Mouse (Mus musculus) kidney, postnatal 4 days (tissue): ENCODE results near the gene Tmem231.

Experiments
- DNase-seq, 2 experiments: peaks; one replicate each; pipeline ENCODE4 v3.0.0; 2021; ENCODE audit warnings: mixed read lengths in 2 of 2

The Tmem231 gene

DNA sequence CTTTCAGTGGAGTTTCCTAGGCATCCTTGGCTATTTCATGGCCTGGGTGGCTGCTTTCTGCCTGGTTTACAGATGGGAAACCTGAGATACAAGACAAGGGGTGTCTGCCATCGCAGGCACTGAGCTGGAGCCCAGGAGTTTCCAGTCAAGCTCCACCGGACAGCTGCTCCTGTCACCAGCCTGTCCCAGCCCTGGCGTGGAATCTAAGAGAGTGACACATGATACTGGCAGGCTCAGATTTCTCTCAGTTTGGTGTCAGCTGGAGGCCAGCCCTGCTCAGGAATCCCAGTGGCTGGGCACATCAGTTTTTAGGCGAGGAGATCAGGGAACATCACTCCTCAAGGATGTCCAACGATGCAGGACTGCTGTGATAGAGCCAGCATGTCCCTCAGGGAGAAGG is 31.6 kb downstream of the Tmem231 start:
- peak in 1 of 2 experiments; percentile 27 for DNase-seq

DNA sequence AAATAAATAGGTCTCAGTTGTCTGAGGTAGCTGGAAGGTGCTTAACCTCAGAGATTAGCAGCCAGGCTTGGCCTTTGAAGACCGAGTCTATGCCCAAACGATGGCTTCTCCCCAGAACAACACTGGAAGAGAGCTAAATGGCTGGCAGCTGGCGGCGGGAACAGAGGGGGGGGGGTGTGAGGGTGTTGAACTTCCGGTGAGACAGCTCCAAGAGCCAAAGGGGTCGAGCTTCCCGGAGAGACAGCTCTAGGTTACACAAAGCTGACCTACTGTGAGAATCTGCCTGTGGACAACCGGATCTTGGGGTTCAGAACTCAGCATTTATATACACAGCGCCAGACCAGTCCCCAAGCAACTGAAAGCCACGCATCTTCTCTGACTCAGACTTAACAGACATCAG is 35.1 kb downstream of the Tmem231 start:
- DNase-seq, result no peak

DNA sequence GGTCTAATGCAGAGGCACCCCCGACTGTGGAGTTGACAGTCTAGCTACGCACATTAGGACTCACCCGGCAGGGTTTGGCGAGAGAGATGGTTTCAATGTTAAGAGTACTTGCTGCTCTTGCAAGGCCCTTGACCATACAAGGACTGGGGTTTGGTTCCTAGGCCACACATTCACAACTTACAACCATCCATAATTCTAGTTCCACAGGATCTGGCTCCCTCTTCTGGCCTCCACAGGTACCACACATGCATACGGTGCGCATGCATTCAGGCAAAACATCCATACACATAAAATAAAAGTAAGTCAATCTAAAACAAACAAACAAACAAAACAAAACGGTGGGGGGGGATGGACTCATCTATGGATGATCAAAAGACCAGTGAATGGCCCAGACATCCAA is 38.7 kb downstream of the Tmem231 start:
- no peak for DNase-seq

DNA sequence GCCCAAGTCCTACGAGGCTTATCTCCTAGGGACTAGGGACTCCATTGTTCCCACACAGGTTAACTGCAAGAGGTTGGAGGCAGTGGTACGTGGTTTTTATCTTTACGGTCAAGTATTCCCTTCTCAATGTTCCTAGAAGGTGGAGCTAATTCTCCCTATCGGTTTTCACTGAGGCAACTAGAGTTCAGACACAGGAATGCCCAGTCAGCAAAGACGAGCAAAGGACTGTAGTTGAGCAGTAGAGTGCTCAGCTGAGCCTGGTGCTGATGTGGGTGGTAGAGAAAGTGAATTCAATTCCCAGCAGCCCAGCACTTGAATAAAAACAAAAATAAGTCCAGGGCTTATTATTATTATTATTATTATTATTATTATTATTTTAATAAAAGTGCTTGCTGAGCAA is 41.1 kb downstream of the Tmem231 start:
- no peak for DNase-seq

- no peak for DNase-seq
Observed at GRCm38 (mm10) chr8:111891983-111892382, 41.7 kb downstream of the Tmem231 start.

DNA sequence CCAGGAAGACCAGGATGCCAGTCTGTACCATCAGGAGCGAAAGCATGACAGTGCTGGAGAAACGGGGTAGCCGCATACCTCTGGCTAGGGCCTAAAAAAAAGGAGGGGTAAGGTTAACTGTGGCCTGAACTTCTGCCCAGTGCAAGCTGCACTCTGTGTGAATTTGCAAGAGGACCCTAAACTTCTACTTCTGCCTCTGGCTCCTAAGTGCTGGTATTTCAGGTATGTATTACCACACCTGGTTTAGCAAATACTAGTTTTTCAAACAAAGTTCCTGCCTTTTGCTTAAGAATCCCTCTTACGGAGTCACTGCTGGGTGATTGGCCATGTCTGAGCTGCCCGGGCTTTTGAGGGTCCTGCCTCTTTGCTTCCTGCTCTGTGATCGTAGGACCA is 42.8 kb downstream of the Tmem231 start:
- DNase-seq, result no peak

DNA sequence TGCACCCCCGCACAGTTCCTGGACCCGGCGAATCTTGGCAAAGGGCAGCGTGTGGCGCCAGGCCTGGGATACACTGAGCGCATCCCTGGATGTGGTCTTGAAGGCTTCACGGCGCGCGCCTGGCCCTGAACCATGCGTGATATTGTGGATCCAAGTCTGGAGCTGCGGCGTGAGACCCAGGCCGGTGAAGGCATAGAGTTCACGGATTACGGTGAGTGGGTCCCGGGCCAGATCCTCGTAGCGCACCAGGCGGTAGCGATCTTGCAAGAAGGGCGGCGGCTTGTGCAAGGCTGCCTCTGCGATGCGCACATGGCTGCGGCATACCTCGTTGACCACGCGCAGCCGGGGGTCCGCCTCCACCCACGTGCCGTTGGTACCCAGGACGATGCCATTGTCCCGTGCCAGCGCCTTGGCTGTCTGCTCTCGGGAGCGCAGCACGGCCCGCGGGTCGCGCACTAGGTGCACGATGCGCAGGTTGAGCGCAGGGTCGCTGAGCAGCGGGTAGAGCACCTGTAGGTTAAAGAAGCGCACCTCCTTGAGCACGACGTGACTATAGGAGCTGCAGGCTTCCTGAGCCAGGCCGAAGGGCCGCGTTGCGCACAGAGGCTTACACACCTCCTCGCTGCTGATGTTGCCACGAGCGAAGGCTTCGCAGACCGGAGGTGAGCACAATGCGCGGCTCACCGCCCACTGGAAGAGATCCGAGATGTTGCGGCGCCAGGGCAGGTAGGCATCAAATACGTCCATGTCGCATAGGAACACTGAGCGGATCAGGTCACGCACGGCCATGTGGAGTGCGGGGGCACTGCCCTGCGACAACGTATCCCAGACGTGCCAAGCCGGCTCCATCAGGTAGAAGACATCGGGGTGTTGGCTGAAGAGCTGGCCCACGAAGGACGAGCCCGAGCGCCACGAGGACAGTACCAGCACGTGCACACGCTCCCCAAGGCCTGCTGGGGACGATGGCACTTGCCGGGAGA is 43.5 kb downstream of the Tmem231 start:
- DNase-seq, result peak in 1 of 2 experiments; percentile 32

GRCm38 (mm10) chr8:111888091-111888650 is 45.5 kb downstream of the Tmem231 start:
- peak; percentile 67 to 68 for DNase-seq

GRCm38 (mm10) chr8:111887479-111887878 is 46.2 kb downstream of the Tmem231 start:
- DNase-seq, result no peak

- DNase-seq, result no peak
Observed at GRCm38 (mm10) chr8:111883615-111884014, 50.1 kb downstream of the Tmem231 start.

DNA sequence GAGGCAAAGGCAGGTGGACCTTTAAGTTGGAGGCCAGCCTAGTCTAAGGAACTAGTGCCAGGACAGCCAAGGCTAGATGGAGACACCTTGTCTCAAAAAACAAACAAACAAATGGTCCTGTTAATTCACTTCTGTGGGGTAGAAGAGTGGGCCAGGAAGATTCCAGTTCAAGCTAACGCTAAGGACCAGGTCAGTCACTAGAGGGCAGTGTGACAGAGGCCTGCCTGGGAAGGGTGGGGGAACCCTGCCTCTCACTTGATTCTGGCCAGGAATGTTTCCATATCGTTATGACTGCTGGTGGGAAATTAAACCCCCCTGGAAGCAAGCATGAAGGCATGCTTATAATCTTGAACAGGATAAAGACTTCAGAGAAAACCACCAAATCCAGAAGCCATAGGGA is 52.1 kb downstream of the Tmem231 start:
- DNase-seq, result peak; percentile 60 to 70

DNA sequence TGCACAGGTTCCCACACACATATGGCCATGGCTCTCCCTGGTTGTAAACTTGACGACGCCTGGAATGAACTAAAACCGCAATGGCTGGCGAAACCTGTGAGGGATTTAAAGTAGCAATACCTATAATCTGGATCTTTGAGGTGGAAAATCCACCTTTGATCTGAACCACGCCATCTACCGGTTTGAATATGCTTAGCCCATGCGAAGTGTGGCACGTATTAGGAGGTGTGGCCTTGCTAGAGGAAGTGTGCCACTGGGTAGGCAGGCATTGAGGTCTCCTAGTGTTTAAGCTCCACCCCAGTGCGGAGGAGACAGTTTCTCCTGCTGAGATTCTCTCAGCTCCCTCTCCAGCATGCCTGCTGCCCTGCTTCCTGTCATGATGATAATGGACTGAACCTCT is 56.0 kb downstream of the Tmem231 start:
- no peak for DNase-seq

DNA sequence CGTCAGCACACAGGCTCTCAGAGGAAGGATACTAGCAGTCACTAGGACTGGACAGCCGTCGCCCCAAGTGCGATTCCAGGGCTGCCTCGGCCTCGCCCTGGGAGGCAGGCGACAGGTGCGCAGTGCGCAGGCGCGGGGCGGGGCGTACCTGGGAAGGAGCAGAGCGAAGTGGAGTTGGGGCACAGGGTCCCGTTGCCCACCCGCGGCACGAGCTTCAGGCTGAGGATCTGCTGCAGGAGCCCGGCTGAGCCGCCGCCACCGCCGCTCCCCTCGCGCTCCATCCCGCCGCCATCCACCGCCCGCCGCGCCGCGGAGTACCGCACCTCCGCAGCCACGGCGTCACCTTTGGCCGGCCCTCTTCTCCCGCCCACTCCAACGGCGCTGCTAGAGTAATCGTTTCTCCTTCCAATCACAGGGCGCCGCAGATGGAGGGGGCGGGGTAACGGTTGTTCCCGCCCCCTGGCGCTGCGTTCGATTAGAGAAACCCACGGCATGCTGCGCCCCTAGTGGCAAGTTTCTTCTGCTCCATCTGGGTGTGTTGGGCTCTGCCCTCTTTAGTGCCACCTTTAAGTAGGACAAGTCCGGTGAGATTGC is 57.2 kb downstream of the Tmem231 start, which contains the start of gene Tmem170:
Gene Tmem170 (minus strand): TSS at position 396 of the 594 bp plus-strand sequence.
- DNase-seq, result peak; percentile 98 to 99

DNA sequence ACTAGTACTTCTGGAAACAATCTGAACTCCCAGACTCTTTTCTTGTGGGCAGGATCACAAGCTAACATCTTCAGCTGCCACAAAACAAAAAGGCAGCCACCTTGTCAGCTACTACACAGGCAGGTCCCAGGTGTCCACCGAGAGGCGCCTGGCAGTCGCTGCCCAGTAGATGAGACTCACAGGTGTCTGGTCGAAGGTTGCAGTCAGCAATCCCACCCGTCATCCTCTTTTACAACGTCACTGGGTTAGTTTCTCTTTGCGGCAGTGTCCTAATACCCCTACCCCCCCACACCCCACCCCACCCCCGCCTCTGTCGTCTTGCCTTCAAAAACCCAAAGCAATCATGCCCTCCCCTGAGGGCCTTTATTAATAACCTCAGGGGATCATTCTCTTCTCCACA is 57.9 kb downstream of the Tmem231 start:
- DNase-seq, result peak; percentile 14 to 38

DNA sequence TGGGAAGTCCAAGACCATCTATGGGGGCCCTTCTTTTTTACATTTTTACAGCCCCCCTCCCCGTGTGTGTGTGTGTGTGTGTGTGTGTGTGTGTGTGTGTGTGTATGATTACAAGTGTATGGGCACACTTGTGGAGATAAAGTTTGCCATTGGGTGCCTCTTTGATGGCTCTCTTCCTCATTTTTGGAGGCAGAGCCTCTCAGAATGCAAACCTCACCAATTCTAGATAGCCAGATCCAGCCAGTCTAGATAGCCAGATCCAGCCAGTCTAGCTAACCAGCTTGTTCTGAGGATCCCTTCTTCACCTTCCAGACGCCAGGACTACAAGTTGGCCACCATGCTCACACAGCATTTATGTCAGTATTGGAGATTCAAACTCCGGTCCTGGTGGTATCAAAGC is 62.4 kb downstream of the Tmem231 start:
- DNase-seq, result no peak

DNA sequence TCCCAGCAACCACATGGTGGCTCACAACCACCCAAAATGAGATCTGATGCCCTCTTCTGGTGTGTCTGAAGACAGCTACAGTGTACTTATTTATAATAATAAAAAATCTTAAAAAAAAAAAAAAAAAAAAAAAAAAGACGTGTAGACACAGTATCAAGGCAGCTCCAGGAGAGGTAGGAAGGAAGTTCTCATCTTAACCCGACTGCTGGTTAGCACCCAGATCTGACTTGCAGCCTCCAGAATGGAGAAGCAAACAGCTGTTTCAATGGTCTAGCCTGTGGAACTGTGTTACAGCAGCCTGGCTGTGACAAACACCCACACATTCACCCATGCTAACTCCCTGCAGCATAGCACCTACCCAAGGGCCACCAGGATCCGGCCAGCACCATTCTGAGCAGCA is 63.3 kb downstream of the Tmem231 start:
- DNase-seq, result no peak

DNA sequence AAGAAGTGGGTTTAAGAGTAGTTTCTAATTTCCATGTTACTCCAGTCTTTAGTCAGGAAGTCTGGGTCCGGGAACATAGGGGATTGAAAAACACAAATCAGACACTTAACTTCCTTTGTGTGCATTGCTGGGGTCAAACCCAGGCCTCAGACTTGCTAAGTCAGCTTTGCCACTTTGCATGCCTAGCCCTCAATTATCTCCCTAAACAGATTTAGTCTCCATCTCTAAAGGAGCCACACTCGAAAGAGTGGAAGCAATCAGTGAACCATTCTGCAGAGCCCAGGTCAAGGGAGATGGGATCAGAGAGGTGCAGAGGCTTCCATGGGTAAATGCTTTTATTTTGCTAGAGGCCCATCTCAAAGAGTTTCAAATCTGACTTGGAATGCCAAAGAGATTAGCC is 65.0 kb downstream of the Tmem231 start:
- DNase-seq, result no peak

DNA sequence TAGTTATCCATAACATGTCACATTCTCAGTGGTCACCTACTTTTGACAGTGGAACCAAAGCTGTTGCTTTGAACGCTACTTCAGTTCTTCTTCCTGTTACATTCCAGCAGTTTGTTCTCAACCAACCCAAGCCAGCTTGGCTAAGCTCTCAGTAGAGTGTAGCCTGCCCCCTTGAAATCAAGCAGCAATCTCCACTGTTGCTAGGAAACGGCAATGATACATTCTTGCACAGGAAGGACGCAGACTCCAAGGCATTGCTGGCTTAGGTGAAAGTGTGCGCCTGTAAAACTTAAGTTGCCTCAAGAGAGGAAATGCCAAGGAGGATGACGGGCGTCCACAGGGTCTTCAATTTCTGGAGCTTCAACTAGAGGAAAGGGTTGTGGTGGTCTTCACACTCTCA is 67.8 kb downstream of the Tmem231 start:
- peak in 1 of 2 experiments; percentile 11 for DNase-seq

GRCm38 (mm10) chr8:111865130-111865852 is 68.4 kb downstream of the Tmem231 start:
- no peak for DNase-seq

- DNase-seq, result no peak
Observed at GRCm38 (mm10) chr8:111864648-111865047, 69.0 kb downstream of the Tmem231 start.

- DNase-seq, result peak in 1 of 2 experiments; percentile 10
Observed at GRCm38 (mm10) chr8:111863280-111863679, 70.4 kb downstream of the Tmem231 start.
